Mouse (Mus musculus) urinary bladder, adult 2 months (tissue): ENCODE data around the gene Elf1. TPM values are rescaled to one million over a fixed set of nuclear protein-coding genes. Genes with fewer than 3 reads are reported as not detected.
"Not testable (repeated sequence)": the region's sequence is repeated elsewhere in the genome, so short reads cannot be mapped to it uniquely, and the experiment has no call there.

Experiments
- DNase-seq: peaks from one replicate; pipeline ENCODE4 v3.0.0; 2022; ENCODE audit warnings: low spot score
- polyA plus RNA-seq: library from polyadenylated mRNA; depleted of rRNA; stranded (reverse); fragments of >200 nt; gene quantifications from 2 replicates; pipeline ENCODE4 v1.2.3, GENCODE M21; 2012; rRNA removed

Elf1 gene
- 40.7 and 41.9 TPM in 2 replicates for polyA plus RNA-seq

GRCm38 (mm10) chr14:79480624-79481338 lies at the start of gene Elf1:
Gene Elf1, plus strand, starts transcription at chr14:79481194.
- peak; percentile 100 for DNase-seq

GRCm38 (mm10) chr14:79434068-79434467 lies 46.9 kb upstream of the Elf1 start:
- no peak for DNase-seq

DNA sequence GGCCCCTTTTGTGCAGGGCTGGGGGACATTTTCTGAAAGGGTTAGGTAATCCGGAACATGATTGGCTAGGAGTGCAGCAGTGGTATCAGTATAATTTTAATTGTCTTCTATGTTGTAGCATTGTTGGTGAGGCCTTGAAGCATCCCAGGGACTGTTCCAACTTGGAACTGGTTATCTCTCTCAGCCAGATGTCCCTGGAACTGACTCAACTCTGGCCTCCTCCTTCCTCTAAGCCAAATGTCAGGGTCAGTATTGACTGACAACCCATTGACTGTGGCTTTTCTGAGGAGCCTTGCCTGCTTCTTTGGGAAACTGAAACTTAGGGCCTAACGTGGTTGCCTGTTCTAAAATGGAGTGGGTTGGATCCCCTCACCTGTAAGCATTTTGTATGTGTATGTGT lies 40.3 kb upstream of the Elf1 start:
- DNase-seq, result no peak

DNA sequence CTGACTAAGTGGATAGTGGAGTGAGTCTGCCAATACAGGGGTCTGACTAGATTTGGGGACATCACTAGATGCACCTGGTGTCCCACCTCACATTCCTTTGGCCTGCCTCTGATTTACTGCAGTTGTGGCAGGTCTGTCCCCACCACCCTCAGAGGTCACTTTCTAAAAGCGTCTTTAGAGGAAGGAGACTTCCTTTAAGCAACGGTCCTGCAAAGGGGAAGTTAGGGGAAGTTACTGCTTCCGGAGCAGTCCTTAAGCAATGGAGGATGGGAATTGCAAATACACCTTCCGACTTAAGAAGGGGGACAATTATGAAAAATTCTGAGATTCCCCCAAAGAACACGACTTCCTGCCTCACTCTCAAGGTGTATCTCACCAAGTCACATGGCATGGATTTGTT lies 39.6 kb upstream of the Elf1 start:
- no peak for DNase-seq

- DNase-seq, result no peak
Observed at GRCm38 (mm10) chr14:79444601-79445000, 36.4 kb upstream of the Elf1 start.

DNA sequence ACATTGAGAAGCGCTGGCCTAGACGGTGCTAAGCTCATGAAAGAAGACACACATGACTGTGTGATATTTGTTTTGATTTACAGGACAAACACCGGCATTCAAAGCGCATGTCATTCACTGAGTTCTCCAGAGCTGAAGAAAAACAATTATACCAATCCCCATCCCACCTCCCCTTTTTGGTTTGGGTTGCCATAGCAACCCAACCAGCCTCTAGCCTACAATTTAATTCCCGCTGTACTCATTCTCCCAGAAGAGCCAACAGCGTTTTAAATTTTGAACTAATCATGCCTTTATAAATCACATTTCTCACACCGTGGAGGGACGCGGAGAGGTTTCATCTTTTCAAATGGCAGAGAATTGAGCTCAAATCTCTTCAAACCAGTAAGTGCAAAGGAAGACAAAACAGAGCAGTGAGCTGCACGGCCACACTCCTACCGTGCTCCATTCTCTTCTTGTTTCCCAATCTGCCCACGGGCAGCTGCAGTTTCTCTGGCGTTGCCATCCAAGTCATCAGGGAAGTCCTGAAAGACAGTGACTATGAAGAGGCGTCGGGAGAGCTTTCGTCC lies 35.9 kb upstream of the Elf1 start:
- no peak for DNase-seq

DNA sequence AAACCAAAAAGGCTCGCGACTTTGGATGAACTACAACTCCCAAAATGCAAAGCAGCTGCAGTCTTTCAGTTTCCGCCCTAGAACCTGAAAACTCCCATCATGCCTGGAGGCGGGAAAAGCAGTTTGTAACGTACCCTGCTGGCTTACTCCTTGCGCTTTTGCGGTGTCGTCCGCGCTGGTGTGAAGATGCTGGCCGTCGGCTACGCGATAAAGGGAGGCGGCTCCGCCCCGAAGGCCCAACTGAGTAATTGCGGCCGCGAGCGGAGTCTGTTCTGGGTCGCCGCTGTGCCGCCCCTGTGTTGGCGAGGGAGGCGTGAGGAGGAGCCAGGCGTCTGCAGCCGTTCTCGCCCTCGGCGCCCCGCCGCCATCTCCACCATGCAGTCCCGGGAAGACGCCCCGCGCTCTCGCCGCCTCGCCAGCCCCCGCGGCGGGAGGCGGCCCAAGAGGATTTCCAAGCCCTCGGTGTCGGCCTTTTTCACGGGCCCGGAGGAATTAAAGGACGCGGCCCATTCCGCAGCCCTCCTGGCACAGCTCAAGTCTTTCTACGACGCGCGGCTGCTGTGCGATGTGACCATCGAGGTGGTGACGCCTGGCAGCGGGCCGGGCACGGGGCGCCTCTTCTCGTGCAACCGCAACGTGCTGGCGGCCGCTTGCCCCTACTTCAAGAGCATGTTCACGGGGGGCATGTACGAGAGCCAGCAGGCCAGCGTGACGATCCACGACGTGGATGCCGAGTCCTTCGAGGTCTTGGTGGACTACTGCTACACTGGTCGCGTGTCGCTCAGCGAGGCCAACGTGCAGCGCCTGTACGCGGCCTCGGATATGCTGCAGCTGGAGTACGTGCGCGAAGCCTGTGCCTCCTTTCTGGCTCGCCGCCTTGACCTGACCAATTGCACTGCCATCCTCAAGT lies 29.1 kb upstream of the Elf1 start, which contains the start of gene Kbtbd6:
TSS of gene Kbtbd6 (plus strand) at position 155 of the 910 bp plus-strand sequence.
- peak; percentile 36 for DNase-seq

- not testable (repeated sequence) for DNase-seq
Observed at GRCm38 (mm10) chr14:79452591-79452934, 28.4 kb upstream of the Elf1 start.

DNA sequence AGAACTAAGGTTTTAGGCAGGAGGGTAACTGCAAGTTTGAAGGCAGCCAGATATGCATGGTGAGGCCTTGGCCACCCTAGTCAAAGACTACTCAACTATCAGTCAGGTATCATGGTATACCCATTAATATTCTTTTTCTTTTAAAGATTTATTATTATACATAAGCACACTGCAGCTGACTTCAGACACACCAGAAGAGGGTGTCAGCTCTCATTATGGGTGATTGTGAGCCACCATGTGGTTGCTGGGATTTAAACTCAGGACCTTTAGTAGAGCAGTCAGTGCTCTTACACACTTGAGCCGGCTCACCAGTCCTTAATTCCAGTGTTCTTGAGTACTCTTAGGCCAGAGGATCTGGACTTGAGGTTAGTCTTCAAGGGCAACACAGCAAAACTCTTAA lies 20.6 kb upstream of the Elf1 start:
- DNase-seq, result no peak

GRCm38 (mm10) chr14:79460988-79461387 lies 20.0 kb upstream of the Elf1 start:
- DNase-seq, result no peak

GRCm38 (mm10) chr14:79465623-79466022 lies 15.4 kb upstream of the Elf1 start:
- no peak for DNase-seq

DNA sequence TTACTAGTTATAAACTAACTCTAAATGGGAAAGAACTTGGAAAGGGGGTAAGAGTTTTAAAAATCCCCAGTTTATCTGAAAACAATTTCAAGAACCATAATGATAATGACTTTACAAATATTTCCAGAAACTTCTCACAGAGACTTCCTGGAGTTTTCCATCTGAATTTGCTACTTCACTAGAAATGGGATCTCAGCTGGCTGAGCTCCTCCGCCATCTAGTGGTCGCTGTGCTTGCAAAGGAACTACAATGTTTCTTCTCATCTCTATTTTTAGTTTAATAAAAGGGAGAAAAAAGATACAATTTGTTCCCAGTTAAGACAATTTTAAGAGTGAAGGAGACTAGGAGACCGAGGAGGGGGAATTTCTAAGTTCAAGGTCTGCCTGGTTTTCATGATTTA lies 13.4 kb upstream of the Elf1 start:
- no peak for DNase-seq

GRCm38 (mm10) chr14:79473384-79473783 lies 7.6 kb upstream of the Elf1 start:
- no peak for DNase-seq

DNA sequence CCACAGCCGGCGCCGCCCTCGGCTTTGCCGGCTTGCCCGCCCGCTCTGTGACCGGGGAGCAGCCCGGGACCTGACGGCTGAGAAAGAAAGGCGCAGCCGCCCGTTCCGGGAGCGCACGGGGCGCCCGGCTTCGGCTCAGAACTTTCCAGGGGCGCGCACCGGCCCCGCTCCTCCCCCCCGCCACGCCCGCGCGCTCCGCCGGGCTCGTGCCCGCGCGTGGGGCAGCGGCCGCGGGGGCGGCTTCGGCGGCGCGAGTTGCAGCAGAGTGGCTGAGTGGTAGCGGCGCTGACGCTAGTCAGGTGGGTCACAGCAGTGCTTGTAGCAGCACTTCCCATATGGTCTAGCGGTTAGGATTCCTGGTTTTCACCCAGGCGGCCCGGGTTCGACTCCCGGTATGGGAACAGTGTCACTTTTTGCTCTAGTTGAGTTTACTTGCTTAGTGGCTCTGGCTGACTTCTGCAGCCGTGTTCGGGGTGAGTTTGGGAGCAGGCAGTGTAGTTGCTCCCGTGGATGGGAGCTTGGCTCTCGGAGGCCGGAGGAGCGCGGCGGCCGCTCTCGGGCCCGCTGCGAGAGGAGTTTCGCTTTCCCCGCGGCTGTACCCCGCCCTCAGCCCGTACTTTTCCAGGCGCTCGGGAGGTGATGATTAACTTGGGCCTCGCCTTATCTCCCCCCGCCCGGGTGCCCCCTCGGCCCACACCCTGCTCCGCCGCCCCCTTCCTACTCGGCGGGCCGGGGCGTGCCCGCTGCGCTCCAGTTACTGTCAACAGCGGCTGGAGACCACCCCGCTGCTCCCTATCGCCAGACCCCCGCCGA lies 551 bp downstream of the Elf1 start, which contains the start of gene Wbp4:
TSS of gene Wbp4 (minus strand) at position 182 of the 813 bp plus-strand sequence.
- peak; percentile 85 for DNase-seq

DNA sequence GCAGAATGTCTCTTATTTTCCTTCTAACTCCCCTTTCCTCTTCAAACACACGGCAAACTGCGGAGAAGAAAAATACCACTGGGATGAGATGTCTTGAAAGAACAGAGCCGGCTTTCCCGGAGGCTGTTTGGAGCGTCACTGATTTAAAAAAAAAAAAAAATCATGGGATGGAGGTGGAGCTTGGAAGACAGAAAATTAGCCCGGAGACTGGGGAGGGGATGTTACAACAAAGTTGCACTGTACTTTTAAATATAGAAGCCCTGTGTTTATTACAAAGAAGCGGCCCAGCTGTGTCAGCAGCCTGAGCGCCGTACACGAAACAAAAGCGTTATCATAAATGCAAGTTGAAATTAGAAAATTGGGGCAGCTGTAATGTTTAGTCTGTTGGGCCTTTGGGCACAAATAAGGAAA lies 1.3 kb downstream of the Elf1 start:
- no peak for DNase-seq

- DNase-seq, result no peak
Observed at GRCm38 (mm10) chr14:79482747-79483355, 1.9 kb downstream of the Elf1 start.

DNA sequence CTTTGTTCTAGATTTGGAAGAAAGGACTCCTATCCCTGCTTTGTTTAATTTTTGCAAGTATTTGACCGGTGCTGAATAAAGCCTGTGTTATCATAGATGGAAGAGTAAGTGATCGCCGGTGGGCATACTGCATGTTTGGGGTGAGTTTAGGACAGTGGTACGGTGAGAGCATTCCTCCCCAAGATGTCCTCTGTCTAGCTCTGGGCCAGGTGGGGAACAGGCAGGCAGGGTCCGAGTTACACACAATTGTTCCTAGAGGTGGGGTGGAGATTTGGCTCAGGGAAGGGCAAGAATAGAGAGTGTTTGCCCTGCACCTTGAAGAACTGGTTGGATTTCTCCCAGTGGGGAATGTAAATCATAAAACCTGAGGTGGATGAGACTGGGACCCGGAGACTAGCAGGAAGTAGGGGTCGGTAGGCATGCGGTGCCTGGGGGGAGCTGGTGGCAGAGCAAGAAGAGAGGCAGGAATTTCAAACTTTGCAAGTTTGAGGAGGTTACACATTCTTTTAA lies 2.7 kb downstream of the Elf1 start:
- DNase-seq, result no peak

DNA sequence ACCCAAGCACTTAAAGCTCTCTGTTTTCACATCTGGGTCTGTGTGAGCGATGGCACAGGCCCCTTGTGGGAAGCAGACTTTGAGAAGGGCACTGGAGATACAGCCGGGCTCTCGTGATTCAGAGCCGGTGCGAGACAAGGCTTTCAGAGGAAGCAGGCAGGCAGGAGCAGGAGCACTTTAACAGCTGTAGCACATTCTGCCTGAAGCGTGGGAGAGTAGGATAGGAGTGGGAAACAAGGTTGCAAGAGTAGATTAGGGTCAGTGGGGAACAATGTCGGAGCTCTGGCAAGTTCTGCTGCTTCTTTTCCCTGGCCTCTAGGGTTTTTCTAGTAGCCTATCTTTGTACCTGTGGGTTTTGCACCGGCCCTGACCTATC lies 5.6 kb downstream of the Elf1 start:
- no peak for DNase-seq

DNA sequence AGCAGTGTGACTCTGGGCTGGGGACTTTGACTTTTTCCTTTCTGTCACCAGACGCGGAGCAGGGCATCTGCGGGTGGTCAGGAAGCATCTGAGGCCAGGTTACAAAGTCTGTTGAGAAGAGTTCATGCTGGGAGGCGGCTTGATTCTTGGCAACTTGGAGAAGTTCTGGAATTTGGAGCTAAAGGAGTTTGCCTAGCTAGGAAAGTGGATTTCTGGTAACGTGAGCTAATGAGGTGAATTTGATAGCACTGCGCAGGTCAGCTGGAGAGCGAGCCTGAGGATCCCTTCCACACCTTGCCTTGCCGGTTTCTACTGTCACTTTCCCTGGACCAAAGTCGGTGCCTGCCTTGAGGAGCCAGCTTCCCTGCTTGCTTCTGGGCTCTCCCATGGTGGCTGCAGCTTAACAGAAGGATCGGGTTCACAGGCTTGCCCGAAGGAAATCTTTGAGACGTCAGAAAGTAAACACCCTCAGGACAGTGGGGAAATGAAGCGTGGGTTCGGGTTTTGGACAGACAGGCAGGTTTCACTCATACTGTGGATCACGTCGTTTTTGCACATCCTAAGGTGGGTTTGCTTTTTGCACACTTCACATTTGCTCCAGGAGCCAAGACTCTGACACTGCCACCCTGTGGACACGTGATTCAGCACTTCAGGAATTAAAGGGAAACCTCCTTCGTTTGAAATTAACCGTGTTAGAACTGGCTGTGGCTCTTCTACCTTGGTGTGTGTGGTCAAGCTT lies 6.2 kb downstream of the Elf1 start:
- DNase-seq, result no peak

DNA sequence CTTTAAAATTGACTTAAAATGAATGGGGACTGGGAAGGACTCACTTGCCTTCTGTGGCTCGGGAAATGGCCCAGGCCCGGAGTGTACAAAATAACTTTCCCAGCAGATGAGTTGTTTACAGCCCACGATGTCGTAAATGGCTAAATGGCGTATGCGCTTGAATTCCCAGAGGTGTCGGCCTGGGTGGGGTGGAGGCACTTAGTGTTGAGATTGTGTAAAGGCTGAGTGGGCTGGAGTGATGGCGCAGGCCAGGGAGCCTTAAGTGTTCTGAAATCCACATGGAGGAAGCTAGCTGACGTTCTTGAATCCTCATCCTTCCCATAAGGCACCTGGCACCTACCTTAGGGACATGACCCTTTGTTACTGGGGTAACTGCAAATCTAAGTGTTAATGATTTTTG lies 7.5 kb downstream of the Elf1 start:
- no peak for DNase-seq
